Mouse (Mus musculus) G1E (cell line): Measurements from ENCODE around the gene Spast. TPM values are rescaled to one million over a fixed set of nuclear protein-coding genes. Genes with fewer than 3 reads are reported as not detected.
A peak's percentile ranks its signal among the peaks of the same experiment; 100 is the strongest.

Experiments used
- ATAC-seq: 2 replicates; pipeline ENCODE4 v1.8.0; 2016; ENCODE audit warnings: mild to moderate bottlenecking; ENCODE audit not compliant: insufficient number of reproducible peaks, poor library complexity, low FRiP score, severe bottlenecking; ENCODE audit errors: extremely low read depth
- DNase-seq: peaks from one replicate; pipeline ENCODE4 v3.0.0; 2012; ENCODE audit warnings: low spot score
- H3K27me3 ChIP-seq: 2 replicates; pipeline ENCODE4 v1.6.1; 2012; ENCODE audit warnings: mild to moderate bottlenecking, low read length, inconsistent platforms; ENCODE audit not compliant: insufficient read depth
- H3K36me3 ChIP-seq: replicated peaks from 2 replicates; pipeline ENCODE3; 2012; ENCODE audit warnings: mild to moderate bottlenecking, inconsistent platforms
- H3K4me1 ChIP-seq: 2 replicates; pipeline ENCODE4 v1.6.1; 2012; ENCODE audit warnings: low read depth, low read length, inconsistent platforms, mixed read lengths; ENCODE audit not compliant: insufficient read depth
- H3K4me3 ChIP-seq: 2 replicates; pipeline ENCODE4 v1.5.1; 2012; ENCODE audit warnings: low read depth, mild to moderate bottlenecking, inconsistent platforms, low read length, moderate library complexity, mixed read lengths
- H3K9me3 ChIP-seq: replicated peaks from 2 replicates; pipeline ENCODE4 v1.6.1; 2012; ENCODE audit warnings: inconsistent platforms
- CTCF ChIP-seq: IDR thresholded peaks from 2 replicates; pipeline ENCODE4 v1.5.1; 2012; ENCODE audit warnings: low read depth, low read length, inconsistent platforms, mixed read lengths
- GATA1 ChIP-seq: IDR thresholded peaks from 2 replicates; pipeline ENCODE4 v1.6.1; 2012; ENCODE audit warnings: borderline replicate concordance, low read length, inconsistent platforms, mixed read lengths
- GATA2 ChIP-seq: IDR thresholded peaks from 2 replicates; pipeline ENCODE4 v1.6.1; 2012; ENCODE audit warnings: low read depth, low read length, inconsistent platforms, borderline replicate concordance
- POLR2AphosphoS5 ChIP-seq: IDR thresholded peaks from 2 replicates; pipeline ENCODE4 v1.6.1; 2012; ENCODE audit warnings: low read depth, low read length, inconsistent platforms; ENCODE audit not compliant: insufficient replicate concordance
- TAL1 ChIP-seq: conservative IDR thresholded peaks from 2 replicates; pipeline ENCODE4 v1.6.1; 2012; ENCODE audit warnings: low read depth, low read length, inconsistent platforms, mixed read lengths
- polyA plus RNA-seq: library from polyadenylated mRNA; stranded (reverse); fragments of >175 nt; gene quantifications from 2 replicates; pipeline ENCODE4 v1.2.3, GENCODE M21; 2012
- total RNA-seq, 2 experiments: library from RNA; stranded (forward) in 1 of 2; stranded (reverse) in 1 of 2; fragments of 200-1000 nt in 1 of 2; fragments of >200 nt in 1 of 2; fragmentation: Nextera tagmentation in 1 of 2; gene quantifications; 2 replicates each; pipeline ENCODE4 v1.2.3; 2014 to 2017

Gene Spast
- total and polyA plus RNA-seq, 3 experiments = 7.9 to 33.9 (median 31.2) TPM

- Histone ChIP-seq H3K27me3 (no peaks in the 10 kb centered on the region), H3K9me3 (no peaks in the 10 kb centered on the region), H3K4me3 (no peak overlapping the region), H3K4me1 (peaks cover 4% of the 10 kb centered on the region), H3K36me3 (peaks cover 38% of the 10 kb centered on the region)
- no peak for TF ChIP-seq POLR2AphosphoS5
- TF ChIP-seq GATA1 = no peak
- no peak for TF ChIP-seq CTCF
- TF ChIP-seq TAL1 = no peak
- no peak for TF ChIP-seq GATA2
- DNase-seq = no peak
- no peak for ATAC-seq
These were observed 51.1 kb downstream of the Spast start for GRCm38 (mm10) chr17:74389847-74390246.

DNA sequence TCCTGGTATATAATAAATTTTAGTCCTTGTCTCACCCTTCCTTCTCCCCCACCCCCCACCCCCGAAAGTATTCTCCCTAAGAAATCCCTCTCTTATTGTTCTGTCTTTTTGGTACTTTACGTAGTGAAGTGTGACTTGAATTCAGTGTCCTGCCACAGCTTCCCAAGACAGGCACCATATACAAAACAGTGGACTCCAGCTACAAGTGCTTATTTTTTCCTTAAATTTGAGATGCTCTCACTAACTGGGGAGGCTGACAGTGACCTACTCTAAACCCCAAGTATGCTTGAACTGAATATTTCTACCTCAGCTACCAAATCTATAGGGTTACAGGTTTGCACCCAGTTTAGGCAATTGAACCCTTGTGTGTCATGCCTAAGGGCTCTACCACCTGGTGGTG lies 55.6 kb downstream of the Spast start:
- Histone ChIP-seq H3K9me3 (no peaks in the 10 kb centered on the region), H3K36me3 (peaks cover 13% of the 10 kb centered on the region), H3K27me3 (no peaks in the 10 kb centered on the region), H3K4me3 (no peak overlapping the region), H3K4me1 (peaks cover 19% of the 10 kb centered on the region)
- ATAC-seq = no peak
- no peak for DNase-seq
- TF ChIP-seq CTCF (no peak), TAL1 (no peak), GATA2 (no peak), POLR2AphosphoS5 (no peak), GATA1 (no peak)

- Histone ChIP-seq H3K4me1 (peaks cover 19% of the 10 kb centered on the region), H3K27me3 (no peaks in the 10 kb centered on the region), H3K4me3 (peak overlapping the region; percentile 84), H3K36me3 (peaks cover 14% of the 10 kb centered on the region), H3K9me3 (no peaks in the 10 kb centered on the region)
- ATAC-seq (no peak), DNase-seq (no peak)
- TF ChIP-seq GATA2 (no peak), TAL1 (no peak), CTCF (no peak), POLR2AphosphoS5 (no peak)
These were observed 56.1 kb downstream of the Spast start for GRCm38 (mm10) chr17:74394855-74395254.

GRCm38 (mm10) chr17:74395383-74396065 lies 56.7 kb downstream of the Spast start, which contains the start of gene Slc30a6:
Gene Slc30a6, plus strand, starts transcription at chr17:74395608.
- Histone ChIP-seq H3K4me1 (peaks cover 19% of the 10 kb centered on the region), H3K4me3 (peak within 1 kb of the TSS; percentile 84), H3K9me3 (no peaks in the 10 kb centered on the region), H3K36me3 (peaks cover 14% of the 10 kb centered on the region), H3K27me3 (no peaks in the 10 kb centered on the region)
- TF ChIP-seq GATA2 (no peak), TAL1 (no peak), POLR2AphosphoS5 (no peak), CTCF (no peak), GATA1 (no peak)
- DNase-seq (peak; percentile 81), ATAC-seq (peak; percentile 98)

GRCm38 (mm10) chr17:74396766-74397165 lies 58.0 kb downstream of the Spast start:
- DNase-seq (no peak), ATAC-seq (no peak)
- Histone ChIP-seq H3K9me3 (no peaks in the 10 kb centered on the region), H3K4me3 (peak overlapping the region; percentile 13; the same call in 1 of the 2 replicates), H3K4me1 (peaks cover 19% of the 10 kb centered on the region), H3K36me3 (peaks cover 17% of the 10 kb centered on the region), H3K27me3 (no peaks in the 10 kb centered on the region)
- TF ChIP-seq TAL1 (no peak), POLR2AphosphoS5 (no peak), GATA1 (no peak), CTCF (no peak), GATA2 (no peak)

- DNase-seq (peak; percentile 42), ATAC-seq (no peak)
- Histone ChIP-seq H3K9me3 (no peaks in the 10 kb centered on the region), H3K36me3 (peaks cover 22% of the 10 kb centered on the region), H3K27me3 (no peaks in the 10 kb centered on the region), H3K4me1 (peaks cover 19% of the 10 kb centered on the region), H3K4me3 (no peak overlapping the region; the same call in 1 of the 2 replicates)
- TF ChIP-seq CTCF = no peak
- no peak for TF ChIP-seq POLR2AphosphoS5
- no peak for TF ChIP-seq TAL1
These were observed 58.4 kb downstream of the Spast start for GRCm38 (mm10) chr17:74397173-74397572.
